Mouse (Mus musculus) CH12F3 (cell line): ENCODE data around the gene Hist1h2bf.

Source experiments
- in situ Hi-C: fragments of 300-500 bp; cut with MboI; formaldehyde crosslinking; loops from 2 replicates; pipeline ENCODE4 v1.14.3; 2020; ENCODE audit warnings: low sequenced_read_pairs

Hist1h2bf gene

DNA sequence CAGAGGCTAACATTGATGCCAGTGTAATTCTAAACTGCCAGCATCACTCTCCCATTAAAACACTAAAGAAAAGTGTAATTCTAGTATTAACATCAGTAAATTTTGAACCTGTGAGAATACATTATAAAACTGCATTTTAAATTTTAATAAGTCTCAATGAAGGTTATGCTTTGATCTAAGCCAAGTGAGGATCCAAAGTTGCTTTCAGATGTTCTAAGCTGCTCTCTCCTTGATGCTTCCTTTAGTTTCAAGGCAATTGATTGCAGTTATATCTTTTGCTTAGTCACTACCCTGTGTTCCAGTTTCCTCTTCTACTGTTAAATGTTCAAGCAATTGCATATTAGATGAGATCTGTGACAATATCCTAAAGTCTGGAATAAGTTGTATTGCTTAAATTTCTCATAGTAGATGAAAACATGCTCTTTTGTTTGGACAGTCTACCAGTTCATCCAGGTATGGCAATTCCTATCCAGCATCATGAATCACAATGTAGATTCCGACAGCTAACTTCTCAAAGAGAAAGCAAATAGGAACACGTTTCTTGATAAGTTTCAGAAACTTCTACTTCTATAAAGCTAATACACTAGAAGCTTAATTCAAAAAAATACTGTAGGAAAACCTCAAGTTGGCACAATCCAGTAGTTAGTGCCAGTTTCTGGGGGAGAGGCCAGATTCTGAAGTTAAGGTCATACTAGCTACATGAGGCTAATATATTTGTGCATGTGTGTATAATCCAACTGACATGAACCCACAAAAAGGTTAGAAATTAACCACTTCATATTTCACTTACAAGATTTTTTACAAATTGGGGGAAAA, 1.6 kb downstream of the Hist1h2bf start:
- in situ Hi-C loops: loop anchor here (25.0 kb wide), 1 partner anchor 1785 kb away; the partner anchor contains the start of genes Hist1h1b, Hist1h2an, Hist1h2bp and Hist1h3i

DNA sequence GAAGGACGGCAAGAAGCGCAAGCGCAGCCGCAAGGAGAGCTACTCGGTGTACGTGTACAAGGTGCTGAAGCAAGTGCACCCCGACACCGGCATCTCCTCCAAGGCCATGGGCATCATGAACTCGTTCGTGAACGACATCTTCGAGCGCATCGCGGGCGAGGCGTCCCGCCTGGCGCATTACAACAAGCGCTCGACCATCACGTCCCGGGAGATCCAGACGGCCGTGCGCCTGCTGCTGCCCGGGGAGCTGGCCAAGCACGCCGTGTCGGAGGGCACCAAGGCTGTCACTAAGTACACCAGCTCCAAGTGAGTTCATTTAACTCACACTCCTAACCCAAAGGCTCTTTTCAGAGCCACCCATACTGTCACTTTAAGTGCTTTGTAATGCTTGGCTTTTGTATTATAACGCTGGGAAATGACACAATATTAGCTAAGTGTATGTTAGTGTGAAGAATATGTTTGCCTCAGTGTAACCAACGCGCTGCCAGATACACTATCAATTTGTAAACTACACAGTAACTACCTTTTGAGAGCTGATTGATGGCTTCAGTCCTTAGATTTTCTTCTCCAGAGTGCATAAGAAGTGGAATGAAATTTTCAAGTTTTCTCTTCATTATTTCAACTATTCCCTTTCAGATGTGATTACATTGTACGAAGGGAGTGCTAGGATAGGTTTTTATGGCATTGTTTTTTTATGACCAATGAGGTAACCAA, 2.3 kb downstream of the Hist1h2bf start:
- in situ Hi-C loops: loop anchor here (25.0 kb wide), 1 partner anchor 1784 kb away; the partner anchor contains the start of genes Hist1h1b, Hist1h2an, Hist1h2bp and Hist1h3i

DNA sequence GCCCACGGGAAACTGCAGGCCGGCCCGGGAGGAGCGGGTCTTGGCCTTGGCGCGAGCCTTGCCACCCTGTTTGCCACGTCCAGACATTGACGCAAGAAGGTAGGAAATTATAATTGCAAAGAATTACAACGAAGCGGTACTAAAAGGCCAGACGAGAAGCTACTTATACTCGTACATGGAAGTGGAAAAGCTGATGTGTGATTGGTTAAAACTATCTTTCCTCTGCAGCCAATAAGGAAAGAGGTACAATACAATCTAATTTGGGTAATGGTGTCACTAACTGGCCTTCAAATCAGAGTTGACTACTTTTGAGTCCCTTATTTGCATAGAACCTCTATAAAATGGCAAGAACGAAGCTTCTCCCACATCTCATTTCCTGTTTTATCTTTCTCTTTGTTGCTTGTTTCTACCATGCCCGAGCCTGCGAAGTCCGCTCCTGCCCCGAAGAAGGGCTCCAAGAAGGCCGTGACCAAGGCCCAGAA, 2.9 kb downstream of the Hist1h2bf start, which contains the start of the genes Hist1h2ae and Hist1h2bg:
TSS of gene Hist1h2ae (minus strand) at position 199 of the 482 bp plus-strand sequence.
TSS of gene Hist1h2bg (plus strand) at position 375 of the 482 bp plus-strand sequence.
- in situ Hi-C loops: loop anchor here (25.0 kb wide), 1 partner anchor 1784 kb away; the partner anchor contains the start of genes Hist1h1b, Hist1h2an, Hist1h2bp and Hist1h3i

DNA sequence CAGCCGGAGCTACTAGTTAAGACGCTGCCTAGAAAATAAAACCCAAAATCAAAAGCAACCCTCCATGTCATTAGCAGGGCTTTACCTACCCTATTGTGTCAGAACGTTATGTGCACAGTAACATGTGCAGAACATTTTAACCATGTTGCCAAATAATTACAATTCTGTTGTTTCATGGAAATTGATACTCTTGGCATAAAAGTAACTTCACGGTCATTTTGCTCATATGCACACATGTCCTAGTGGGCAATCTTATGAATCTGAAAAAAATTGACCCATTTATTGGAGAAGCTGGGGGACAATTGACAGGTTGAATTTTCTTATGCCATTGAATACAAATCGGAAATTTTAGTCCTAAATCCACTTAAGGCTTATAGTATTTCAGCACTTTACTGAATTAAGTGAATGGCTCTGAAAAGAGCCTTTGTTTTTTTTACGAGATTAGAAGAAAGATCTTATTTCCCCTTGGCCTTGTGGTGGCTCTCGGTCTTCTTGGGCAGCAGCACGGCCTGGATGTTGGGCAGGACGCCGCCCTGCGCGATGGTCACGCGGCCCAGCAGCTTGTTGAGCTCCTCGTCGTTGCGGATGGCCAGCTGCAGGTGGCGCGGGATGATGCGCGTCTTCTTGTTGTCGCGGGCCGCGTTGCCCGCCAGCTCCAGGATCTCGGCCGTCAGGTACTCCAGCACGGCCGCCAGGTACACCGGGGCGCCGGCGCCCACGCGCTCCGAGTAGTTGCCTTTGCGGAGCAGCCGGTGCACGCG, 3.6 kb downstream of the Hist1h2bf start:
- in situ Hi-C loops: loop anchor here (25.0 kb wide), 1 partner anchor 1783 kb away; the partner anchor contains the start of genes Hist1h1b, Hist1h2an, Hist1h2bp and Hist1h3i

DNA sequence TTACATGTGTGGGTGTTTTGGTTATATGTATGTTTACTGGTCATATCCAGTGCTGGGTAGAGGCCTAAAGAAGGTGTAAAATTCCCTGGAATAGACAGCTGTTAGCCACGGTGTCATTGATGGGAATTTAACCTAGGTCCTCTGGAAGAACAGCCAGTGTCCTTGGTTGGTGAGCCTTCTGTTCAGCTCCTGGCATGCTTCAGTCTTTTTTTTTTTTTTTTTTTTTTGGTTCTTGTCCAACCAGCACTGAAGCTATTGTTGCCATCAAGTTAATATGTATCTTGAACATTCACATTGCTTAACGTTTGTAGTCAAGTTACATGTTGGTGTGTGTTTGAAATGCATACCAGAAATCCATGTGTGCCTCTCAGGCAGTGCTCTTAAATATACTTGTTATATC, 9.5 kb downstream of the Hist1h2bf start:
- in situ Hi-C loops: loop anchor here (25.0 kb wide), 1 partner anchor 1777 kb away; the partner anchor contains the start of genes Hist1h1b, Hist1h2an, Hist1h2bp and Hist1h3i

DNA sequence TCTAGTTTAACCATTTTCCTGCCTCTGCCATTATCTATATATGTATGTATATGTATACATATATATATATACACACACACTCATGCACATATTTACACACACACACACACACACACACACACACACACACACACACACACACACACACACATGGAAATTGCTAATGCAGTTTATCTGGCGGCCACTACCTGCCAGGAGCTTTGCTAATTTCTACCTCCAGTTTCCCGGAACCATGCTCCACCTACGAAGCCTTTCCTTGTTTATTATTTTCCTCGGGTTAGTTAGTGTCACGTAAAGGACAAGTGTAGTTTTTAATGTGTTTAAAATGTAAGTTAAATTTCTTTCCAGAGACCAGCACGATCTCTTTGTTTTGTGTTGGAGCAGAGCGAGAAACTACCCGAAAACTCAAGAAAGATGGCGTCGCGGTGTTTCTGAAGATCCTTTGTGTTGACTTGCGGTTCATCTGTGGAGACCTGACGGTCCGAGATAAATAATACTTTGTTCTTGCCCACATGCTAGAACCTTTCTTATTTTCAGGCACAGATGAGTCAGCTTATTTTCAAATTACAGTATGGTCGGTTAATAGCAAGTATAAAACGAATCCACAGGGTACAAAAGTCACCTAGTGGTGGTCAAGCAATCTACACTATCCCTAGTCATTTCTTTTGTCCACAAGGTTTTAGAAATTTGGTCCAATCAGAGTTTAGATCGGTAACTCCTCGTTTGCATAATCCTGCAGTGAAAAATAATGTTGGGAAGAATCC, 11.1 kb downstream of the Hist1h2bf start:
- in situ Hi-C loops: loop anchor here (25.0 kb wide), 1 partner anchor 1776 kb away; the partner anchor contains the start of genes Hist1h1b, Hist1h2an, Hist1h2bp and Hist1h3i

DNA sequence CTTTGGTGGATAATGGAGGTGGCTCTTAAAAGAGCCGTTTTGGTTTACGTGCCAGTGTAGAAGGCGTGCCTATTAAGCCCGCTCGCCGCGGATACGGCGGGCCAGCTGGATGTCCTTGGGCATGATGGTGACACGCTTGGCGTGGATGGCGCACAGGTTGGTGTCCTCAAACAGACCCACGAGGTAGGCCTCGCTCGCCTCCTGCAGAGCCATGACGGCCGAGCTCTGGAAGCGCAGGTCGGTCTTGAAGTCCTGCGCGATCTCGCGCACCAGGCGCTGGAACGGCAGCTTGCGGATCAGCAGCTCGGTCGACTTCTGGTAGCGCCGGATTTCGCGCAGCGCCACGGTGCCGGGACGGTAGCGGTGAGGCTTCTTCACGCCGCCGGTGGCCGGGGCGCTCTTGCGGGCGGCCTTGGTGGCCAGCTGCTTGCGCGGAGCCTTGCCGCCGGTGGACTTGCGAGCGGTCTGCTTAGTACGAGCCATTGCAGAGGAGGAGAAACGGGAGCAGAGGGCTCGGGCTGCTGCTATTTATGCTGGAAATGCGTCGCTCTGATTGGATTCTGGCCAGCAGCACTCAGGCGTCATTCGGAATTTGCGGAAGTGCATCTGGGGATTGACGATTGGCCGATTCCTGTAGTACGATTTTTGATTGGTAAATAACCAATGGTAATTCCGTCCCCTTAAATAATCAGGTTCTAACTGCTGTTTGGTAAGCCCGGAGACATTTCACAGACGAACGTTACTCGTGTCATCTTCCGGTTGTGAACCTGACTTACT, 11.9 kb downstream of the Hist1h2bf start, which contains the start of gene Hist1h3e:
TSS of gene Hist1h3e (minus strand) at position 487 of the 777 bp plus-strand sequence.
- in situ Hi-C loops: loop anchor here (25.0 kb wide), 1 partner anchor 1775 kb away; the partner anchor contains the start of genes Hist1h1b, Hist1h2an, Hist1h2bp and Hist1h3i

DNA sequence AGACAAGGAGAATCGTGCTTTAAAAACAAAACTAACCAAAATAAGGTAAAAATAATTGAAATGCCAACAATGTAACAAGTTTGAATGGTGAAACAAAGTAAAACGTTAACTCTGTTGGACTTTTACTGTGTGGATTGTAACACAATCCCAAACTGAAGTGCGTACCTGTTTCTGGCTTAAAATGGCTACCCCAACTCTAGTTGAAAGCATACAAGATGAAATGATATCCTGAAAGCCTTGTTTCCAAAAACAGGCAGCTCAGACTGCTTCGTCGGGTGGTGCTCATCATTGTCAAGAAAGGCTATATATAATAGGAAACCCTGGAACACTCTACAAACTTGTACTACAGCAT, 12.5 kb downstream of the Hist1h2bf start:
- in situ Hi-C loops: loop anchor here (25.0 kb wide), 1 partner anchor 1774 kb away; the partner anchor contains the start of genes Hist1h1b, Hist1h2an, Hist1h2bp and Hist1h3i

DNA sequence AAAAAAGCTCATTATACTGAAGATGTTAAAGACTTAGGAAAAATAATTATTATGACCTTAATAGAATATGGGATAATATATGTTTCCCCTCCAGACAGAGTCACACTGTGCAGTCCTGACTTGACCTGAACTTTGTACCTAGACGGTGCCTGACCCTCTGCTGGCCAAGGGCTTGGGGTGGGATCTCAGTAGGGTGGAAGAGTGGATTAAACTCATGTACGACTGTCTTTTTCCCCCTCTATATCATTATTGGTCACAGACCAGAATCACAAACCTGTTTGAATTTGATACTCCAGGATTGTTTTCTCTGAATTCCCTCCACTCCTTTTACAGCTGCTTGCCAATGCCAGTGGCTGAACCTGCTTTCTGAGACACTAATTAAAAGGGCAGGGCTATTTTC, 13.3 kb downstream of the Hist1h2bf start:
- in situ Hi-C loops: loop anchor here (25.0 kb wide), 1 partner anchor 1773 kb away; the partner anchor contains the start of genes Hist1h1b, Hist1h2an, Hist1h2bp and Hist1h3i

DNA sequence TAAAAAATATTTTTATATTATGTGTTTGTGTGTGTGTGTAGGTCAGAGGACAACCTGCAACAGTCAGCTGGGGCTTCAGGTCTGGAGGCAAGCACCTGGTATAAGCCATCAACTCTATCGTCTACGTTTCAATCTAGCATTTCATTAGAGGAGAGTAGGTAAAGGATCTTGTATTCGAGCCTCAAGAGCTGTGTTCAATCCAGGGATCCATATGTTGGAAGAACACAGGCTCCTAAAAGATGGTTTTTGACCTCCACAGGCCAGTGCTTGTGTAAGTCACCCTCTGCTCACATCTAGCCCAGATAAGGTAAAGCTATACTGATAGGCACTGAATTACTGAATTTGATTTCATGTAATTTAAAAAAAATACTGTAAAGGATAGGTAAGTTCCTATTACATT, 17.1 kb downstream of the Hist1h2bf start:
- in situ Hi-C loops: loop anchor here (25.0 kb wide), 1 partner anchor 1770 kb away; the partner anchor contains the start of genes Hist1h1b, Hist1h2an, Hist1h2bp and Hist1h3i

DNA sequence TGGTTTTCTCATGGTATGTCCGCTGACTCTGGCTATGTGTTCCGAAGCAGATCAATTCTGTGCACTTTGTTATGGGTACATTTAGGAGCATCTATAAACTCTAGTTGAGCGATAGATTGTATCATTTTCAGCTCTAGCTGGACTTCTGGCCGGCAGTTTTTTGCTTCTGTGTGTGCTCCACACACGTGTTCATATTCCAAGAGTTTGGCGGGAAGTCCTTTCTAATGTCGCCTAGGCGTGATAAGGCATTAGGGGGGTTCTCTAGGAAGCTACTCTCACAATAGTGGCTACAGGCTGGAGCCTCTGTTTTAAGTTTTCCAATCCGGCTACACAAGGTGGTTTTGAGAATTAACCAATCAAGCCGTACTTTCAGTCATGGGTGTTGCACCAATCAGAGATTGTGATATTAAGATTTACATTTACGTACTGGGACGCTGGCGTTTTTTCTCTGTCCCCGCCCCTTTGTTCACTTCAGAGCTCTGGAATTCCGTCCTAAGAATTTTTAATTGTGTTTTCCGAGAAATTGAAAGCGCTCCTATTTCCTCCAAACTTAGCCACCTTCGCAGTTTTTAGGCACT, 18.1 kb downstream of the Hist1h2bf start:
- in situ Hi-C loops: loop anchor here (25.0 kb wide), 1 partner anchor 1769 kb away; the partner anchor contains the start of genes Hist1h1b, Hist1h2an, Hist1h2bp and Hist1h3i

DNA sequence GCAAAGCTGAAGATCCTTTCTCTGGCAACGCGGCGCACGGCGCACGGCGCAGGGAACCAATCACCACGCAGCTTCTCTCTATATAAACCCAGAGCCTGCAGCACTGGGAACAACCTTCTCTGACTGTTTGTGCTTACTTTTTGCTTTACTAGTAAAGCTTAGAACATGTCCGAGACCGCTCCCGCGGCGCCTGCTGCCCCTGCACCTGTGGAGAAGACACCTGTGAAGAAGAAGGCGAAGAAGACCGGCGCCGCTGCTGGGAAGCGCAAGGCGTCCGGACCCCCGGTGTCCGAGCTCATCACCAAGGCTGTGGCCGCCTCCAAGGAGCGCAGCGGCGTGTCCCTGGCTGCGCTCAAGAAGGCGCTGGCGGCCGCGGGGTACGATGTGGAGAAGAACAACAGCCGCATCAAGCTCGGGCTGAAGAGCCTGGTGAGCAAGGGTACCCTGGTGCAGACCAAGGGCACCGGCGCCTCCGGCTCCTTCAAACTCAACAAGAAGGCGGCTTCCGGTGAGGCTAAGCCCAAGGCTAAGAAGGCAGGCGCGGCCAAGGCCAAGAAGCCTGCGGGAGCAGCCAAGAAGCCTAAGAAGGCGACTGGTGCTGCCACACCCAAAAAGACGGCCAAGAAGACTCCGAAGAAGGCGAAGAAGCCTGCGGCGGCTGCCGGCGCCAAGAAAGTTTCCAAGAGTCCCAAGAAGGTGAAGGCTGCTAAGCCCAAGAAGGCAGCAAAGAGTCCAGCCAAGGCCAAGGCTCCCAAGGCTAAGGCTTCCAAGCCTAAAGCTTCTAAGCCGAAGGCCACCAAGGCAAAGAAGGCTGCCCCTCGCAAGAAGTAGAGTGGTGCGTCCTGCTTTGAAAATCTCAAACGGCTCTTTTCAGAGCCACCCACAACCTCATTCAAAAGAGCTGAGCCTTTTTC, 18.8 kb downstream of the Hist1h2bf start:
- in situ Hi-C loops: loop anchor here (25.0 kb wide), 1 partner anchor 1768 kb away; the partner anchor contains the start of genes Hist1h1b, Hist1h2an, Hist1h2bp and Hist1h3i

DNA sequence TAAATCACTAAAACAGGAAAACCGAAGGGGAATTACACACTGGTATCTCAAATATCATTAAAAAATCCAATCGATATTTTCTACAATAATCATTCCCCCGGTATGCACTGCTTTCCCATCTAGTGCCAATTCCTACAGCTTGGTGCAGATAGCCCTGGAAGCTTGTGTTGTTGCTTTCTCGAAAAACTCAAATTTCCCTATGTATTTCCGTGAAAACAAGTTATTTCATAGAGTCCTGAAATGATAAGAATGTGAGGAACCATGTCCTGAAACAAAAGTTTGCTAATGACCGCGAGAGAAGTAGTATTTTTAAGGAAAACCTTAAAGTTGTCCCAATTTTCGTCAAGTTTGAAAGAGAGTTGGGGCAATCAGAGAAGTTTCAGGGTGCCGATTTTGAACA, 19.6 kb downstream of the Hist1h2bf start:
- in situ Hi-C loops: loop anchor here (25.0 kb wide), 1 partner anchor 1767 kb away; the partner anchor contains the start of genes Hist1h1b, Hist1h2an, Hist1h2bp and Hist1h3i

DNA sequence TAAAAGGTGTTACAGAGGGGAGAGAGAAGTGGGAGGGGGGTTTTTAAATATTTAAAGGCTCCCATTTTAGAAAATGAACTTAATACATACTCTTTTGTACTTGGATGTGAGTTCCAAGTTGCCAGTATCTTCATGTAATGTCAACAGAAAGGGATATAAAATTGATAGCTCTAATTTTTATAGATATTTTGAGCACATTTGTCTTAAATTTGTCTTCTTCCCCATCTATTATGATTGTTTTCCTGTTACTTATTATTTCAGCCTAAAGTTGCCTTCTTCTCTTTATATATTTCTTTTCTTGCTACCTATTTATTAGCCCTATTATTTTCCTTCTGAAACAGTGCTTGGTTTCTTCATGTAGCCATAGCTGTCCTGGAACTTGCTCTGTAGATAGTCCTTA, 21.0 kb downstream of the Hist1h2bf start, which contains the start of gene Hist1h1d:
TSS of gene Hist1h1d (plus strand) at position 301 of the 400 bp plus-strand sequence.
- in situ Hi-C loops: loop anchor here (25.0 kb wide), 1 partner anchor 1766 kb away; the partner anchor contains the start of genes Hist1h1b, Hist1h2an, Hist1h2bp and Hist1h3i

DNA sequence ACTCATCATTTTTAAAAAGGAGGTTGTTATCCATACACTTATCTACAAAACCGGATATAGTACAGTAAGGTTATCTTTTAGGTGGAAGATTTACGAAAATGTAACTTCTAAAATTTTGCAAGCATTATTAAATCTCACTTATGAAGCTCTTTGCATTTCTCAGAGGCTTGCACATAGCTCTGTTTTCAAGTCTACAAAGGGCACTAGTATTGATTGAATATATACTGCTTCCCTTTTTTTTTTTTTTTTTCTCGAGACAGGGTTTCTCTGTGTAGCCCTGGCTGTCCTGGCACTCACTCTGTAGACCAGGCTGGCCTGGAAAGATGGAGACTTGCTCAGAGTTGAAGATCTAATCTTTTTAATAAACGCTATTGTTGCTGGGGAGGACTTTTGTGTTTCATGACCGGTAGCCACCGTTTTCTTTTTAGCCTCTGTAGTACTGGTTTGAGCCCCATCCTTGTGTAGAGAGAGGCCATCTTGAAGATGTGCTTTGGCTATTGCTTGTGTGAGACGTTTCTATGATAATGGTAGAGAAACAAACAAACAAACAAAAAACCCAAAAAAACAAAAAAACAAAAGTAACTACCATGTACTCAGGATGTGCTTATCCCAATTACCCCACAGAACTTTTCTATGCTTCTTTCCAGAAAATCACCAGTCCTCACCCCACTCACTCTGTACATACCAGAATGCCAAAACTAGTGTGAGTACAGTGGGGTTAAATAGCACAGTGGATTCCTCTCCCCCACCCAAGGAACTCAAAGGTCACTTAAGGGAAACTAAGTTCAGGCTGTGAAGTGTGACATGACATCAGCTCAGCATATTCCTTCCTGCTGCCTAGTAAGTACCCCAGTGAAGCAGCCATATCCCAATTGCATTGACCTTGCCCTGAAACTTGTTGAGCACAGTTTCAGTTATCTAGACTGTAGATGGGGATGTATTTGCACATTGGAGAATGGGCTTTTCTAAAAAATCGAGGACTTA, 21.8 kb downstream of the Hist1h2bf start:
- in situ Hi-C loops: loop anchor here (25.0 kb wide), 1 partner anchor 1765 kb away; the partner anchor contains the start of genes Hist1h1b, Hist1h2an, Hist1h2bp and Hist1h3i
